Mouse (Mus musculus) right cerebral cortex, adult 18-20 months (tissue): ENCODE measurements at regions not wholly inside any gene's neighbourhood (a gene's known extent, or its start where the extent isn't known, plus 50 kb on each side); places are given as distances from the start of the nearest gene placed in this dataset.

Experiments used
- DNase-seq: peaks from one replicate; pipeline ENCODE4 v3.0.0; 2022; ENCODE audit warnings: mixed read lengths

- DNase-seq, result peak; percentile 25
These were observed 58.2 kb upstream of the Ppp3ca start for GRCm38 (mm10) chr3:136611682-136612081.

GRCm38 (mm10) chr3:136610556-136610924 lies 59.4 kb upstream of the Ppp3ca start:
- no peak for DNase-seq

GRCm38 (mm10) chr3:136609855-136610555 lies 59.9 kb upstream of the Ppp3ca start:
- DNase-seq, result no peak

- no peak for DNase-seq
These were observed 68.2 kb upstream of the Ppp3ca start for GRCm38 (mm10) chr3:136601706-136602105.

- DNase-seq, result no peak
These were observed 86.0 kb upstream of the Ppp3ca start for GRCm38 (mm10) chr3:136583937-136584336.

- DNase-seq, result peak; percentile 2
These were observed 91.9 kb upstream of the Ppp3ca start for GRCm38 (mm10) chr3:136578016-136578415.

- DNase-seq, result no peak
These were observed 99.4 kb upstream of the Ppp3ca start for GRCm38 (mm10) chr3:136570517-136570916.

GRCm38 (mm10) chr3:136556488-136556887 lies 113.4 kb upstream of the Ppp3ca start:
- DNase-seq, result no peak

GRCm38 (mm10) chr3:136549471-136549870 lies 120.5 kb upstream of the Ppp3ca start:
- no peak for DNase-seq

- DNase-seq, result no peak
These were observed 138.3 kb upstream of the Ppp3ca start for GRCm38 (mm10) chr3:136531604-136532003.

GRCm38 (mm10) chr3:136508575-136508974 lies 161.3 kb upstream of the Ppp3ca start:
- no peak for DNase-seq

- no peak for DNase-seq
These were observed 162.9 kb upstream of the Ppp3ca start for GRCm38 (mm10) chr3:136507070-136507469.

- DNase-seq, result no peak
These were observed 169.0 kb upstream of the Bank1 start for GRCm38 (mm10) chr3:136494831-136495230.

GRCm38 (mm10) chr3:136491683-136492082 lies 165.8 kb upstream of the Bank1 start:
- DNase-seq, result no peak

- no peak for DNase-seq
These were observed 145.8 kb upstream of the Bank1 start for GRCm38 (mm10) chr3:136471693-136472092.

- DNase-seq, result no peak
These were observed 136.9 kb upstream of the Bank1 start for GRCm38 (mm10) chr3:136462747-136463146.

- peak; percentile 19 for DNase-seq
These were observed 130.7 kb upstream of the Bank1 start for GRCm38 (mm10) chr3:136456471-136457117.

GRCm38 (mm10) chr3:136455651-136456470 lies 130.0 kb upstream of the Bank1 start:
- no peak for DNase-seq

- no peak for DNase-seq
These were observed 129.1 kb upstream of the Bank1 start for GRCm38 (mm10) chr3:136454967-136455366.

GRCm38 (mm10) chr3:136450986-136451774 lies 125.3 kb upstream of the Bank1 start:
- peak; percentile 19 for DNase-seq

GRCm38 (mm10) chr3:136450361-136450895 lies 124.6 kb upstream of the Bank1 start:
- peak; percentile 12 for DNase-seq

- DNase-seq, result no peak
These were observed 123.5 kb upstream of the Bank1 start for GRCm38 (mm10) chr3:136449364-136449763.

- no peak for DNase-seq
These were observed 118.7 kb upstream of the Bank1 start for GRCm38 (mm10) chr3:136444598-136444997.
